Mouse (Mus musculus) monocyte, adult 2 months (primary cell): ENCODE measurements around the gene Usp45.

ENCODE experiments used
- DNase-seq, 2 experiments: peaks; one replicate each; pipeline ENCODE4 v3.0.0; 2022; ENCODE audit warnings: low spot score in 2 of 2, low read depth in 1 of 2

Gene Usp45

DNA sequence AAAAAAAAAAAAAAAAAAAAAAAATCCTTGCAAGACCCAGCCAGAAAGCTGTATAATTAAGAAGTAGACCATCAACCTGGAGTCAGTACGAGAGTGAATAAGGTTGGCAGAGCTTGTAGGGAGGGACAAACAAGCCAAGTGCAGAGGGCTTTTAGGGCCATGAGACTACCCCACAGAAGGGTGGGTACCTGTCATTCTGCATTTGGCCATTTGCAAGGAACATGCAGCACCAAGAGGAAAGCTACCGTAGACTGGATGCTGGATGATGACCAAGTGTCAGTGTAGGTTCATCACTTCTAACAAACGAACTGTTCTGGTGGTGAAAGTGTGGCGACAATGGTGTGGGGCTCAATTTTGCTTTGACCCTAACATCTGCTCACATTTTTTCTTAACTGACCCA is 22.9 kb downstream of the Usp45 start:
- no peak for DNase-seq

DNA sequence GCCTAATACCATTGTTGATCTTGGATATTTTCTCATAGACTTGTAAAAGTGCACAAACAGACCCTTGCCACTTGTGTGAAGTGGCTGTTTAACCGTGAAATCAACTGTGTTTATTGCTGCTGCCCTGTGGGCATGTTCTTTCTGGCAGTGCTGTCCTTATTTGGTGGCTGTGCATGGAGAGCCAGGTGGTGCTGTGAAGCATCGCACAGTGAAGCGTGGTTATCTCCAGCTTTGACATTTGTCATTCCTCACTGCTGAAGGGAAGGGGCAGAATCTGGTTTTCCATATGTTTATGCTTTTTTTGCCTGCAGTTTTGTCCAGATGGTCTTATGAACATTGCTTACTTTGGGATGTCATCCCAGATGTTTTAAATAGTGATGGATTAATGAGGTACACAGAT is 26.7 kb downstream of the Usp45 start:
- DNase-seq = no peak

DNA sequence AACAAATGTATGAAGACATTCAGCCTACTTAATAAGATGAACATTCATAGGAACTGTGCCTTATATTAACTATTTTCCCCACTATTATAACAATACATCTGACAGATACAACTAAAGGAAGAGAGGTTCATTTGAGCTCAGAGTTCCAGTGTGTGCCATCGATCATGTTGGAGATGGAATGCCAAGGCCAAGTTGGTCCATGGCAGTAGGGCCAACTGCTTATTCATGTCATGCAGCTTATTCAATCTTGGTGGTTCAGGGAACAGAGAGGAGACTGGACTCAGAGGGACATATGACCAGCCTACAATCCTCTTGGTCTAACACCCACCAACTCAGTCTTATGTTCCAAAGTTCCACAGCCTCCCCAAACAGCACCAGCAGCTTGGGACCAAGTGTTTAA is 34.1 kb downstream of the Usp45 start:
- DNase-seq = no peak

DNA sequence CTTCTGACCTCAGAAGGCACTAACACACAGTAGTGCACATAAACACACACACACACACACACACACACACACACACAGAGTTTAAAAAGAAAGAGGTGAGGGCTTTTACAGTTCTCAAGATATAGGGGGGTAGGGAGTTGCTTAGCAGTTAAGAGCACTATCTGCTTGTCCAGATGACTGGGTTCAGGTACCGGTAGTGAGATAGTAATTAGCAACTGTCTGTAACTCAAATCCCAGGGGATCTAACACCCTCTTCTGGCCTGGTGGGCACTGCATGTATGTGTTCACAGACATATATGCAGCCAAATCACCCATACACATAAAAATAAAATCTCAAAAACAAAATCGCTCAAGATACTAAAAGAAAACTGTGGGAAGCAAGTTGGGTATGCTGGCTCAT is 34.7 kb downstream of the Usp45 start:
- no peak for DNase-seq

DNA sequence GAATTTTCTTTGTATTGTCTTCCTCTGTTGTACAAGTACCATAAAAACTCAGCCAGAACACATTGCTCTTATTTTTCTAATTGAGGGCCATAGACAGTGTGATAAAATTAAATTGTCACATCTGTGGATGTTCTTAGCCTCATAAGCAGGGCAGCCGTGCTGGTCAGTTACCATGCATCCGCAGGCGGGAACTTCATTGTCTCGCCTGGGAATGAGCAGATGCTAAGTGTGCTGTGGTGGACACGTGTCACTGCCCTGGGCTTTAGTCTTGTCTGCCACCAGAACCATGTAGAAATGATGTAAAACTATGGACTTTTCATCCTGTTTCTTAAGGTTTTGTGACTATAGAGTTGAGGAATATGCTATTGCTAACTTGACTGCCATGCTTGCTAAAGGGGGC is 40.2 kb downstream of the Usp45 start:
- no peak for DNase-seq

DNA sequence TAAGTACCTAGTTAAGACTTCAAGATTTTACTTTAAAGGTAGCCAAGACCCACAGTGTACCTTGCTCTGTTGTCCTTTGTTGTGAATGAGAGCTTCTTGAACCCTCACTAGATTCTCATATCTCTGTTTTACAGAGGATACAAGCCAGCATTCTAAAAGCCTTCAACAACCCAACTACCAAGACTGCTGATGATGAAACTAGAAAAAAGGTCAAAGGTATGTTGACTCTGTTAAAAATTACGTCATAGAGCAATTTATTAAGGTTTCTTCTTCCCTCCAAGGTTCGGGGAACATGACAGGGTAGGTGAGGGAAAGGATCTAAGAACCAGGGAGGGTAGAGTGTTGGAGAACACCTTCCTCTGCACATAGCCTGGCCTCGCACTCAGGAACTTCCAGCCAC is 43.7 kb downstream of the Usp45 start:
- no peak for DNase-seq

DNA sequence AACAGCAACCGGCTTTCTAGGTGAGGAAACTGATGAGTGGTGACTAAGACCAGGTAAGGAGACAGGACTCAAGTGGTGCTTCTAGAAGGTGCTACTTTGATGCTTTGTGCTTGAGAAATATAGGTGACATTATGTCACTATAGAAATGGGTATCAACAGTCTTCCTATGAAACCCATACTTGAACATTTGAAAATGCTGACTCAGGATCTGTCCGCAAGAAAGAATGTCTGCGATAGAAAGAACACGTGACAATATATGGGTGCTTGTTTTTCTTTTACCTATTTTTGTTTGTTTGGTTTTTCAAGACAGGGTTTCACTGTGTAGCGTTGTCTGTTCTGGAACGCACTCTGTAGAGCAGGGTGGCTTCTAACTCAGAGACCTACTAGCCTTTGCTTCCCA is 45.7 kb downstream of the Usp45 start:
- DNase-seq = no peak

DNA sequence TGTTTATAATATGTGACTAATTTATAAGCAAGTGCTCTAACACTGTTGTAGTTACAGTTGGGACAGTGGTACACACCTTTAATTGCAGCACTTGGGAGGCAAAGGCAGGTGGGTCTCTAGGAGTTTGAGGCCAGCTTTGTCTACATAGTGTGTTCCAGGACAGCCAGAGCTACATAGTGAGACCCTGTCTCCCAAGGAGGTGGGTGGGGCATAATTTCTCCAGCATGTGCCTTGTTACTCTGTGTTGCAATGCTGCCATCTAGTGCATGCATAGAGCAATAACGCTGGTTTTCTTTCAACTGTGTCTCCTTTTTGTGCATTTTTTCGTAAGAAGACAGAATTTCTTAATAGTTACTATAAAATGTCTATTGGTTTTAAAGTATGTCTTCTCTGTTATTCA is 47.1 kb downstream of the Usp45 start:
- no peak for DNase-seq

DNA sequence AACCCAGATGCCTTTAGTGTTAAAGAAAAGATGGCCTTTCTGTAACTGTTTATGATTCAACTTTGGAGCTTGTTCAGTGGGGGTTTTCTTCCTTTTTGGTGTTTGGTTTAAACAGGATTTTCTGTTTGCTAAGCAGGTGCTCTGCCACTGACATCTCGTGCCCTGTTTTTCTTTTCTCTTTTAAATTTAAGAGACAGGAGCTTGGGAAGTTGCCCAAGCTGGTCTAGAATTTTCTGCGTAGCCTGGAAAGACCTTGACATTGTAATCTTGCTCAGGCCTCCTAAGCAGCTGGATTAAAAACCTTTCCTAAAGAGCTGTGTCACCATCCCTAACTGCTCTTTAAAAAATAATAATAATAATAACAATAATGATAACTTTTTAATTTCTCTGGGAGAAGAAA is 59.7 kb downstream of the Usp45 start:
- no peak for DNase-seq

DNA sequence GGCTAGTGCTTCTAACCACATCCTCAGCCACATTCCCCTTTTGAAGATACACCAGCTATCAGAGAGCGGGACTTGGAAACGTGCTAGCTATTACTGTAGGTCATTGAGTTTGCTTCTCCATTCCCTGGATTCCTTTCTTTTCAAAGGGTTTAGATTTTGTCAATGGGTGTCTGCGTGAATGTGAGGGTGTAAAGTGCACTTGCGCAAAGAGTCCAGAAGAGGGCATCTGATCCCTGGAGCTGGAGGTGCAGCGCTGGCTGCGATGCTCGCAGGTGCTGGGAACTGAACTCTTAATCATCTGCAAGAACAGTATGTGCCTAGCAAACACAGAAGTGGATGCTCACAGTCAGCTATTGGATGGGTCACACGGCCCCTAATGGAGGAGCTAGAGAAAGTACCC is 65.9 kb downstream of the Usp45 start:
- DNase-seq = no peak

DNA sequence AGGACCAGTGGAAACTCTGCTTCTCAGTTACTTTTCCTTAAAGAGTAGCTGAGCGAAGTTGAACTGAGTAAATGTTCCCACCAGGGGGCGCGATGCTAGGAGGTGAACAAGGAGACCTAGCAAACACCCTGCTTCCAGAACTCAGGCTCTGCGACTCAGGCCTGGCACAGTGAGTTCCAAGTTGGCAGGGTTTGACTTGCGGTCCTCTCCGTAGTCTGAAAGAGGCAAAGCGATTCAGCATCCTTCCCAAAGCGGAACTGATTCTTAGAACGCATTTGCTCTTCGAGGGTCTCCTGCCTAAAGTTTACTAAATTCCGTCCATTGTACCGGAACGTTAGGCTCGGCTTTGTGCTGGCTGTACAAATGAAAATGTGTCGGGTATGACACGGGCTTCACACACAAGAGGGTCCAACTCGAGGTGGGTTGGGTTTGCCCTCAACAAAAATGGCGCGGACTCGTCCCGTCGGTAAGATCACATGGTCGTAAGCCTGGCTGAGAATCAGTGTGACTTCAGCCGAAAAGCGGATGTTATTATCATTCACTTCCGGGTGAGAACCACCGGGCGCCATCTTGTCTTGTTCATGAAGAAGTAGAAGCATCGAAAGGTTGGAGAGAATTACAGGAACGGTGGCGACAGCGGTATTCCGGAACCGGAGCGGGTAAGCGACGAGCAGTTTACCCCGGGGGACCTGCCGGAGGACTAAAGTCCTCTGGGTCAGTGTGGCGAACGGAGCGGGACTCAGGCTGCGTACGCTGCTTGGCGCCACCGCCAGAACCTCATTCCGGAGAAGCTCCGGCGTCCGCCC is 80.7 kb downstream of the Usp45 start, which contains the start of gene Pnisr:
TSS of gene Pnisr (plus strand) at position 103 of the 806 bp plus-strand sequence.
- DNase-seq = peak; percentile 80 to 86

DNA sequence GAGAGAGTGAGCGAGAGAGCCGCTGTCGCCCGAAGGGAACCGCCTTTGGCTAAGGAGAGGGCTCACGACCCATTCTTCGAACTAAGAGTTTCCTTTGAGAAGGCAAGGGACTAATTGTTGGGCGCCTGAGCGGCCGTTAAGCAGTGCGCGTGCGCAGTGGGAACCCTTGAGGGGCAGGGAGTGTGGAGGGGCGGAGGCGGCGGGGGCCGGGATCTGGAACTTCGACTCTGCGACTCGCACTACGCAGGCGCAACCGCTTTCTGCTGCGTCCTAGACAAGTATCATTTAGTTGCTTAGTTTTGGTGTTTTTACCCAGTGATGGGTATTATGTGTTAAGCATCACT is 81.3 kb downstream of the Usp45 start:
- peak; percentile 51 to 81 for DNase-seq

DNA sequence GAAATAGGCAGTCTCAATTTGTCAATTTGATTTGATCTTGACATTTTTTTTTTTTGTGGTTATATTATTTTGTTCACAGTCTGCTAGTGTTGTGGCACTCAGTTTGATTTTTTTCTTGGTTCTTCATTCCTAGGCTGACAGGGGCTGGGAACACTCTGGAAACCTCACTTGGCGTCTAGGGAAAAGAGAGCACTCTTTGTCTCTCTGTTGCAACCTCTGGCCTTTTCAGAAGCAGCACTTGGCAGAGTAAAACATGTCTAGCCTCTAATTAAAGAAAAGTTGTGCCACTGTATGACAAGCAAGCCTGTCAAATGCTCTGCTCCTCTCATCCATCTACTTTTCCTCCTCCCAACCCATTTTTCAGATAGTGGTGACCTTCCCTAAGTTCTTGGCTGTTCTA is 90.5 kb downstream of the Usp45 start:
- DNase-seq = no peak

DNA sequence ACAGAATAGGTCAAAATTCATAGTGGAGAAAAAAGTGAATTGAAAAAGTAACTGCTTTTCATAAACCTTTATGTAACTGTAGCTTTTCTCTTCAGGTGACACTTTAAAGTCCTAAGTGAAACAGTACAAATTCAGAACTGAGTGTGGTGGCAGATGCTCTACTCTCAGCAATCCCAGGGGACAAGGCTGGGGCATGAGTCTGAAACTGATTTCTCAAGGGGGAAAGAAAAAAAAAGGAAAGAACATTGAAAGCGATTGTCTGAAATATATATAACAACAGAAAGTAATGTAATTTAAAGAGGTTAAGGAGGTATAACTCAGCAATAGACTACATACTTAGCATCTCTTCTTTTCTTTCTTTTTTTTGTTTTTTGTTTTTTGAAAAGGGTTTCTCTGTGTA is 98.3 kb downstream of the Usp45 start:
- no peak for DNase-seq

DNA sequence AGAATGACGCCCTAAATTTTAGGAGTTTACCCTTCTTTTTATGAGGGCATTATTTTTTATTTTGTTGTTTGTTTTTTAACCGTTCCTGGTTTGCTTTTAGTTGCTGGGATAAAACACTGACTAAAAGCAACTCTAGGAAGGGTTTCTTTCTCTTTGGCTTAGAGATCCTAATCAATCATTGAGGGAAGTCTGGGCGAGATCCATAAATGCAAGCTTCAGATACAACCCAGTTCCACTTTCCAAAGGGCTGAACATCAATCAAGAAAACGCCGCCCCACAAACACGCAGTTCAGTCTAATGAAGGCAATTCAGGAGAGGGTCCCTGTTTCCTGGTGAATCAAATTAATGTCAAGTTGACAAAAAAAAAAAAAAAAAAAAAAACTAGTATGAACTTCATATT is 111.8 kb downstream of the Usp45 start:
- no peak for DNase-seq

DNA sequence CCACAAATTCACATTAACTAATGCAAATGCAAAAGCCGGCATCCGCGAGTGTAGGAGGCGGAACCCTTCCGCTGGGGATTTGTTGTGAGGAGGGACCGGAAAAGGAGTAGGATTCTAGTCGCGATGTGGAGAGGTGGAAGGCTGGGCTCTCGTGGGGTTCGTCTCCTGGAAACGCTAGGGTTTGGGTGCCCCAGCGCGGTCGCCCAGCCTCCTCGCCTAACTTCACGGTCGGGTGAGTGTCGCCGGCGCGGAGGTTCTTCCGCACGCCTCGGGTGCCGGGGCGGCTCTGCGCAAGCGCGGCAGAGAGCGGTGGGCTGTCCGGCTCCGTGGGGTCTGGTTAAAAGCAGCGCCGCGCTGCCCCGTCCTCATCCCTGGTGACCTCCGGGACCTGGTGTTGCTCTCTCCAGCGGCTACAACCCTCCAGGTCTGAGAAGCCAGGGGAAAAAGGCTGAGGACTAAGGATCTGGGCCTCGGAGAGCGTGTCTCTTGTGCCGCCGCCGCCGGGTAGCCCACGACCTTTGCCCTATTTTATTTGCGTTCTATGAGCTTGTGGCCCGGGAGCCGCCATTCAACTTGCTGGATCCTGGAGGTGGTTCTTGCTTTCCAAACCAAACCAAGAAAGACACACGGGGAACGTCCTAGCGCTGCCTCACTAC is 112.7 kb downstream of the Usp45 start, which contains the start of gene Coq3:
TSS of gene Coq3 (plus strand) at position 109 of the 656 bp plus-strand sequence.
- peak; percentile 30 to 46 for DNase-seq

DNA sequence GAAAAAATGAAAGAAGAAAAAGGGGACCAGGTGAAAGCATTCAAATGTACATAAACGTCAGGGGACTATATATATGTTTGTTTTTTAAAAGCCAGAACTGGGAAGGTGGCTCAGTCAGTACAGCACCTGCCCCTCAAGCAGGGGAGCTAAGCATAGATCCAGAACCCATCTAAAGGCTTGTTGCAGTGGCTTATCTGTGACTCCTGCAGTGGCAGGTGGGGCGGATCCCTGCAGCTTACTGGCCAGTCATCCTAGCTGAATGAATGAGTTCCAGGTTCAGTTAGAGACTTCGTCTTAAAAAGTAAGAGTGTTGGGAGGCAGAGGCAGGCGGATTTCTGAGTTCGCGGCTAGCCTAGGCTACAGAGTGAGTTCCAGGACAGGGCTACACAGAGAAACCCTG is 115.8 kb downstream of the Usp45 start:
- no peak for DNase-seq

DNA sequence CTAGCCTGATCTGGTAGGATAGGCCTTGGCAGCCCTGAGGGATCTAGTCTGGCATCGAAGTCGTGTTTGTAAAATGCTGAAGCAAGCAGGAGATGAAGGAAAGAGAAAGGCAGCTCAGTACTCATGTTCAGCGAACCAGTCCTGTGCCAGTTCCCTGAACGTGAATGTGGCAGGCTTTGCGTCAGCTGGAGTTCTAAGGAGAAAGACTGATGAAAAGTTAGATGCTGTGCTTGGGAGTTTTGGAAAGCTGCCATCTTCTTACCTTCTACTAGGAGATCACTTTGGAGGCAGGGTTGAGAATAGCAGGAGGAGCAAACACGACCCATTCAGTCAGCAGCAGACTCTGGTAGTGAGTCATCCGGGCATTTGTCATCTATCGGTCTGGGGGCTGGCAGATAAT is 118.9 kb downstream of the Usp45 start:
- DNase-seq = no peak
